Mouse (Mus musculus): ENCODE results near the gene Eif3d.
"Not testable (repeated sequence)": the region's sequence is repeated elsewhere in the genome, so short reads cannot be mapped to it uniquely, and the experiment has no call there.

Gene Eif3d

GRCm38 (mm10) chr15:77970470-77971292, at the start of gene Eif3d:
TSS of gene Eif3d (minus strand) at chr15:77970813.
- peak; percentile 84 for DNase-seq (ENCODE audit: low read depth, low spot score)

GRCm38 (mm10) chr15:78014046-78014445, 43.4 kb upstream of the Eif3d start:
- DNase-seq (ENCODE audit: low read depth, low spot score): no peak

- not testable (repeated sequence) for DNase-seq (ENCODE audit: low read depth, low spot score)
These were observed 37.6 kb upstream of the Eif3d start for GRCm38 (mm10) chr15:78008206-78008605.

GRCm38 (mm10) chr15:78003929-78004328, 33.3 kb upstream of the Eif3d start:
- no peak for DNase-seq (ENCODE audit: low read depth, low spot score)

- DNase-seq (ENCODE audit: low read depth, low spot score): no peak
These were observed 30.8 kb upstream of the Eif3d start for GRCm38 (mm10) chr15:78001400-78001799.

- DNase-seq (ENCODE audit: low read depth, low spot score): no peak
These were observed 17.9 kb upstream of the Eif3d start for GRCm38 (mm10) chr15:77988541-77988940.

- no peak for DNase-seq (ENCODE audit: low read depth, low spot score)
These were observed 12.8 kb upstream of the Eif3d start for GRCm38 (mm10) chr15:77983391-77983790.

- peak; percentile 28 for DNase-seq (ENCODE audit: low read depth, low spot score)
These were observed 11.8 kb upstream of the Eif3d start for GRCm38 (mm10) chr15:77982195-77982939.

- DNase-seq (ENCODE audit: low read depth, low spot score): no peak
These were observed 10.6 kb upstream of the Eif3d start for GRCm38 (mm10) chr15:77981181-77981680.

- DNase-seq (ENCODE audit: low read depth, low spot score): no peak
These were observed 8.8 kb upstream of the Eif3d start for GRCm38 (mm10) chr15:77979427-77979865.

- no peak for DNase-seq (ENCODE audit: low read depth, low spot score)
These were observed 7.0 kb upstream of the Eif3d start for GRCm38 (mm10) chr15:77977663-77978062.

- no peak for DNase-seq (ENCODE audit: low read depth, low spot score)
These were observed 3.7 kb upstream of the Eif3d start for GRCm38 (mm10) chr15:77974165-77974841.

- DNase-seq (ENCODE audit: low read depth, low spot score): no peak
These were observed 608 bp downstream of the Eif3d start for GRCm38 (mm10) chr15:77969940-77970469.

GRCm38 (mm10) chr15:77965117-77965528, 5.5 kb downstream of the Eif3d start:
- no peak for DNase-seq (ENCODE audit: low read depth, low spot score)

GRCm38 (mm10) chr15:77962447-77962846, 8.2 kb downstream of the Eif3d start:
- DNase-seq (ENCODE audit: low read depth, low spot score): no peak

- no peak for DNase-seq (ENCODE audit: low read depth, low spot score)
These were observed 9.9 kb downstream of the Eif3d start for GRCm38 (mm10) chr15:77960693-77961092.

- no peak for DNase-seq (ENCODE audit: low read depth, low spot score)
These were observed 12.5 kb downstream of the Eif3d start for GRCm38 (mm10) chr15:77958071-77958470.

- DNase-seq (ENCODE audit: low read depth, low spot score): no peak
These were observed 13.0 kb downstream of the Eif3d start for GRCm38 (mm10) chr15:77957625-77958024.

- peak; percentile 72 for DNase-seq (ENCODE audit: low read depth, low spot score)
These were observed 14.2 kb downstream of the Eif3d start, which contains the start of gene Foxred2 for GRCm38 (mm10) chr15:77956404-77956901. TSS of gene Foxred2 (minus strand) at chr15:77956722.

- no peak for DNase-seq (ENCODE audit: low read depth, low spot score)
These were observed 14.9 kb downstream of the Eif3d start for GRCm38 (mm10) chr15:77955440-77956403.
